Comparison of ENCODE assay signal across 21 mouse cellular contexts in the genomic region with DNA sequence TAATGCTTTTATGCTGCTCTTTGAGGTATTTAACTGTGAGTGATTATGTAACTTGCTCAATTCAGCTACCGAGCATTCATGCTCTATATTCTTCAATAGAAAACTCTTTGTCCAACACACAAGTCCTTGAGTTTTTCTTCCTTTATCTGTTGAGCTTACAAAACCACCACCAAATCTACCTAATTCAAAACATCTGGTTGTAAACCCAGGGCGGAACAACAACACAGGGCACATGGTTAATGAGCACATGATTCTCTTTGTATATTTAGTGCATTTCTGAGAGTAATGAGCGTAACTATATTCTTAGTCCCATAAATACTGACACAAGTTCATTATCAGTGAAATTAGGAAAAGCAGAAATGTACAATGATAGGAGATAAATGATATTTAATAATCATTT.
DNase-seq lines count a peak whose midpoint lies in the region; ATAC-seq lines count a peak whose summit lies in the region.
"Had no signal": no experiment of that assay in that cellular context is flagged by ENCODE, and none has a peak within 500 bp of the region (broad histone marks: within the 10 kb centered on the region; RNA-seq: fewer than 3 reads in every experiment).

No protein-coding gene starts in this region.

- no peaks in the 10 kb centered on the region for H3K9me3 ChIP-seq in embryonic facial prominence, embryonic 11.5 days (replicated peaks; ENCODE audit: control insufficient read depth, low read length)
- H3K9me3 ChIP-seq in embryonic facial prominence, embryonic 10.5 days: no peaks in the 10 kb centered on the region

- no peak overlapping the region for H3K4me3 ChIP-seq in embryonic facial prominence, embryonic 11.5 days (ENCODE audit: low read depth, low read length)
- H3K4me3 ChIP-seq in embryonic facial prominence, embryonic 10.5 days: no peak overlapping the region

- no peaks in the 10 kb centered on the region for H3K27me3 ChIP-seq in embryonic facial prominence, embryonic 11.5 days (ENCODE audit: control insufficient read depth, insufficient read depth, low read length)
- no peaks in the 10 kb centered on the region for H3K27me3 ChIP-seq in embryonic facial prominence, embryonic 10.5 days (replicated peaks; ENCODE audit: low read depth, poor library complexity, severe bottlenecking)
- H3K27me3 ChIP-seq: CH12.LX, Patski had no signal

- H3K27ac ChIP-seq in embryonic facial prominence, embryonic 11.5 days (replicated peaks; ENCODE audit: low read depth, low read length): no peak overlapping the region
- no peak overlapping the region for H3K27ac ChIP-seq in embryonic facial prominence, embryonic 10.5 days (replicated peaks)

- ATAC-seq in embryonic facial prominence, embryonic 11.5 days (replicated peaks; ENCODE audit: insufficient number of reproducible peaks, low FRiP score, low TSS enrichment, low read depth): no peak
- ATAC-seq: activated CD4-positive, CD25-positive, alpha-beta regulatory T cell, adult 4 months; CD4-positive, CD25-positive, alpha-beta regulatory T cell, adult 4 months; Patski had no signal

- no peaks in the 10 kb centered on the region for H3K4me1 ChIP-seq in embryonic facial prominence, embryonic 11.5 days (ENCODE audit: control insufficient read depth, insufficient read depth, low read length)
- no peaks in the 10 kb centered on the region for H3K4me1 ChIP-seq in embryonic facial prominence, embryonic 10.5 days

- no peak overlapping the region for H3K4me2 ChIP-seq in embryonic facial prominence, embryonic 11.5 days (ENCODE audit: low read depth, low read length)

- peak; percentile 23 for DNase-seq in embryonic facial prominence, embryonic 11.5 days (ENCODE audit: low spot score)
- DNase-seq in embryonic facial prominence, embryonic 10.5 days (ENCODE audit: low spot score): no peak
- DNase-seq in forelimb bud, embryonic 11.5 days (ENCODE audit: low read depth, low spot score): peak; percentile 60
- peak; percentile 73 for DNase-seq in hindlimb bud, embryonic 11.5 days (ENCODE audit: extremely low spot score, low read depth, low spot score)
- no peak for DNase-seq in kidney, postnatal 25 days
- no peak for DNase-seq in lung, postnatal 14 days
- DNase-seq: adrenal gland, adult 2 months; adrenal gland, adult 8-10 months; adrenal gland, postnatal 10 days; adrenal gland, postnatal 14 days; adrenal gland, postnatal 25 days; adrenal gland, postnatal 36 days; B cell, adult 2 months; cerebellum, adult 11 months; cerebellum, adult 11-12 months; cerebellum, adult 18-20 months had no signal

- no peak overlapping the region for H3K9ac ChIP-seq in embryonic facial prominence, embryonic 11.5 days (replicated peaks; ENCODE audit: low read length)

- 51% methylated on average over 3 of the region's 3 CpGs for WGBS in embryonic facial prominence, embryonic 11.5 days
- WGBS in embryonic facial prominence, embryonic 10.5 days: 61% methylated on average over 3 of the region's 3 CpGs

- no peaks in the 10 kb centered on the region for H3K36me3 ChIP-seq in embryonic facial prominence, embryonic 11.5 days (replicated peaks; ENCODE audit: control insufficient read depth, insufficient read depth, low read depth, low read length)
- no peaks in the 10 kb centered on the region for H3K36me3 ChIP-seq in embryonic facial prominence, embryonic 10.5 days (replicated peaks)
- H3K36me3 ChIP-seq: G1E had no signal

Comparison
In these comparisons a context has a peak if more than half of its experiments do, and no peak if none do; other contexts are left out.
1. DNase-seq: peak in embryonic facial prominence, embryonic 11.5 days (single experiment), forelimb bud, embryonic 11.5 days (single experiment) and hindlimb bud, embryonic 11.5 days (single experiment); none in embryonic facial prominence, embryonic 10.5 days (single experiment), kidney, postnatal 25 days (0 of 2) and lung, postnatal 14 days (single experiment).